Mouse (Mus musculus): Measurements from ENCODE around the gene Hpn. TPM values are rescaled to one million over a fixed set of nuclear protein-coding genes. Genes with fewer than 3 reads are reported as not detected.

Gene Hpn
- total RNA-seq, 4 experiments from 2014 or later: 15.2 to 21.0 (median 17.7) TPM

GRCm38 (mm10) chr7:31056448-31056847 is 58.6 kb downstream of the Hpn start:
- DNase-seq (ENCODE audit: low spot score in 2 of 2): no peak

- no peak for DNase-seq (ENCODE audit: low spot score in 2 of 2)
Observed at GRCm38 (mm10) chr7:31055883-31056282, 59.2 kb downstream of the Hpn start.

- DNase-seq (ENCODE audit: low spot score in 2 of 2): peak; percentile 93 to 94
Observed at GRCm38 (mm10) chr7:31055354-31055824, 59.7 kb downstream of the Hpn start.

- DNase-seq (ENCODE audit: low spot score in 2 of 2): peak; percentile 63 to 77
Observed at GRCm38 (mm10) chr7:31054661-31055320, 60.3 kb downstream of the Hpn start.

- DNase-seq (ENCODE audit: low spot score in 2 of 2): no peak
Observed at GRCm38 (mm10) chr7:31053882-31054447, 61.1 kb downstream of the Hpn start.

- no peak for DNase-seq (ENCODE audit: low spot score in 2 of 2)
Observed at GRCm38 (mm10) chr7:31052636-31053434, 62.3 kb downstream of the Hpn start.

GRCm38 (mm10) chr7:31052251-31052635 is 62.8 kb downstream of the Hpn start:
- no peak for DNase-seq (ENCODE audit: low spot score in 2 of 2)

- no peak for DNase-seq (ENCODE audit: low spot score in 2 of 2)
Observed at GRCm38 (mm10) chr7:31051321-31052021, 63.6 kb downstream of the Hpn start, which contains the start of gene Fxyd7. TSS of gene Fxyd7 (minus strand) at chr7:31051467.

- DNase-seq (ENCODE audit: low spot score in 2 of 2): no peak
Observed at GRCm38 (mm10) chr7:31050921-31051320, 64.2 kb downstream of the Hpn start.

- no peak for DNase-seq (ENCODE audit: low spot score in 2 of 2)
Observed at GRCm38 (mm10) chr7:31050487-31050886, 64.6 kb downstream of the Hpn start.

- DNase-seq (ENCODE audit: low spot score in 2 of 2): no peak
Observed at GRCm38 (mm10) chr7:31049846-31050281, 65.2 kb downstream of the Hpn start.

- DNase-seq (ENCODE audit: low spot score in 2 of 2): no peak
Observed at GRCm38 (mm10) chr7:31049135-31049845, 65.8 kb downstream of the Hpn start.

Other genes with a start within 250 kb of the Hpn start
- gene Cd22, start 234.9 kb downstream of the Hpn start, total RNA-seq (2022): not detected
- gene Mag, start 200.4 kb downstream of the Hpn start, total RNA-seq (2022): under 1 TPM in 3 of 4 experiments, not detected in 1; 0.47 to 0.65 (median 0.56) TPM
- gene Hamp2, start 190.6 kb downstream of the Hpn start, total RNA-seq (2022): not detected
- gene Hamp, start 171.3 kb downstream of the Hpn start, total RNA-seq (2022): under 1 TPM in 1 of 4 experiments, not detected in 3; 0.86 TPM
- gene Usf2, start 158.5 kb downstream of the Hpn start, total RNA-seq (2022): 10 to 100 TPM; 75.5 to 96.0 (median 89.5) TPM
- gene Lsr, start 141.8 kb downstream of the Hpn start, total RNA-seq (2022): under 1 TPM in 3 of 4 experiments, not detected in 1; 0.29 to 0.56 (median 0.54) TPM
- gene Fam187b, start 141.5 kb downstream of the Hpn start, total RNA-seq (2022): under 1 TPM in 1 of 4 experiments, not detected in 3; 0.19 TPM
- 1 to 10 TPM; 4.7 to 8.7 (median 6.1) TPM for gene Fxyd5, start 72.8 kb downstream of the Hpn start, total RNA-seq (2022)
- 1 to 10 TPM in 2 of 4 experiments, under 1 TPM in 1, not detected in 1; 0.99 to 1.3 (median 1.3) TPM for gene Fxyd7, start 63.8 kb downstream of the Hpn start, total RNA-seq (2022)
- 100 to 1,000 TPM; 556 to 826 (median 679) TPM for gene Fxyd1, start 58.1 kb downstream of the Hpn start, total RNA-seq (2022)
- gene Lgi4, start 55.9 kb downstream of the Hpn start, total RNA-seq (2022): 1 to 10 TPM; 1.4 to 3.5 (median 2.3) TPM
- gene Fxyd3, start 38.6 kb downstream of the Hpn start, total RNA-seq (2022): 1 to 10 TPM in 2 of 4 experiments, under 1 TPM in 2; 0.77 to 1.3 (median 0.92) TPM
- 1,000 to 10,000 TPM in 1 of 4 experiments, 100 to 1,000 TPM in 3; 780 to 1,106 (median 929) TPM for gene Scn1b, start 11.7 kb upstream of the Hpn start, total RNA-seq (2022)
- 10 to 100 TPM; 30.7 to 40.2 (median 33.3) TPM for gene Gramd1a, start 40.6 kb upstream of the Hpn start, total RNA-seq (2022)
- not detected for gene Scgb2b2, start 175.2 kb upstream of the Hpn start, total RNA-seq (2022)
- gene Scgb1b2, start 176.5 kb upstream of the Hpn start, total RNA-seq (2022): not detected
- gene Scgb2b3, start 246.8 kb upstream of the Hpn start, total RNA-seq (2022): not detected